Mouse (Mus musculus): Measurements from ENCODE around the gene Rap1gap2. TPM values are rescaled to one million over a fixed set of nuclear protein-coding genes. Genes with fewer than 3 reads are reported as not detected.

Rap1gap2 gene
- polyA plus RNA-seq, 1 experiment from 2014 or later, result 3.4 TPM

DNA sequence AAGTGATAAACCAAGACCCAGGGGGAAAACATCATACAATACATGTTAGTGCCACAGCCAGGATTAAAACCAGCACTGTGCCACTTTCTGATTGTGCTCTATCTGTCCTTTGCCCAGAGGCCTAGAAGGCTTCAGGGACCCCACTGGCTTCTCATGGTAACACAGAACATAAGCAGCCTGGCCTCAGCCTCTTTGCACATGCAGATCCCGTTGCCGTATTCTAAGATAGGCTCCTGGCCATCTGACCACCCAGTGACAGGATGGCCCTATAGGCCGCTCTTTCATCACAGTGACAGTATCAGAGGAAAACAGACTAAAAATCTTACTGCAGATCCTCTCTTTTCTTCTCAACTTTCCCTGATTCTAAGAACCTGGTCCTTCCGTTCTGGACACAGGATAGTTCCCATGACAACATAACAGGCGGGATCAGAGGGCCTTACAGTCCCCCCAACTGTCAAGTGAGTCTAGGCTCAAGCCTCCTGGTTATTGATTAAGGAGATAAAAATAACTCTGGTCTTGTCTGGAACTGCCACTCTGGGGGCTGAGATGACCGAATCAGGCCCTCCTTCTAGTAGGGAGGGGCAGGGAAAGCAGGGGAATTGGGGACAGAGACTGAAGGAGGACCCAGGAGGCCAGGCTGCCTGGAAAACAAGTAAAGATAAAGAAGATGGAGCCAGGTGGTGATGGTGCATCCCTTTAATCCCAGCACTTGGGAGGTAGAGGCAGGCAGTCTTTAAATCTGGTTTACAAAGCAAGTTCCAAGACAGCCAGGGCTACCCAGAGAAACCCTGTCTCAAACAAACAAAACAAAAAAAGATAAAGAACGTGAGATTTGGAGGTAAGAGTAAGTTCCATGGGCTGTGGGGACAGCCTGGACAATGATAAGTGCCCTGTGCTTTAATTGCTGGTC is 21.4 kb upstream of the Rap1gap2 start:
- DNase-seq (ENCODE audit: low spot score) (no peak), ATAC-seq (ENCODE audit: low read depth) (no peak)

DNA sequence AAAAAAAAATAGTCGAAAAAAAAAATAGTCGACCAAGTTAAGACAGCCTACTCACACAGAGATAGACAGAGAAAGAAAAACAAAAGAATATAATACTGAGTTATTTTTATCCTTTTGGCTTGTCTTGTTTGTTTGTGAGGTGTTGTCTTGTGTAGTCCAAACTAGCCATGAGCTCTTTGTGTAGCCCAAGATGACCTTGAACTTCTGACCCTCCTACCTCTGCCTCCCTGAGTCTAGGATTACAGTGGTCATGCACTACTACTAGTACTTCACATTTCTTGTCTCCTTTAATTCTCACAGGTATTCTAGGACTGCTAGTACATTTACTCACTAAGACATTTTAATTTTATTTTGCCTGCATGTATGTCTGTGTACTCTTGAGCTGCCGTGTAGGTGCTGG is 16.8 kb upstream of the Rap1gap2 start:
- no peak for ATAC-seq (ENCODE audit: low read depth)
- 81% methylated on average over 3 of the region's 3 CpGs for WGBS
- Histone ChIP-seq H3K4me2 (ENCODE audit: low read depth, low read length) (no peak overlapping the region), H3K4me1 (ENCODE audit: control insufficient read depth, insufficient read depth, low read length) (no peaks in the 10 kb centered on the region), H3K9me3 (ENCODE audit: control insufficient read depth, low read length) (no peaks in the 10 kb centered on the region), H3K4me3 (ENCODE audit: low read depth, low read length) (no peak overlapping the region), H3K27me3 (replicated peaks; ENCODE audit: control insufficient read depth, insufficient read depth, low read length) (no peaks in the 10 kb centered on the region), H3K27ac (replicated peaks; ENCODE audit: low read depth, low read length) (no peak overlapping the region), H3K36me3 (ENCODE audit: control insufficient read depth, insufficient read depth, low read length) (no peaks in the 10 kb centered on the region), H3K9ac (ENCODE audit: low read depth, low read length) (no peak overlapping the region)
- no peak for DNase-seq (ENCODE audit: low spot score)

More for the DNA sequence above, 21.4 kb upstream of the Rap1gap2 start:
- H3K27me3 ChIP-seq (replicated peaks; ENCODE audit: control insufficient read depth, insufficient read depth, low read length), result no peaks in the 10 kb centered on the region
- H3K4me2 ChIP-seq (ENCODE audit: low read depth, low read length), result no peak overlapping the region
- no peaks in the 10 kb centered on the region for H3K9me3 ChIP-seq (ENCODE audit: control insufficient read depth, low read length)
- no peak overlapping the region for H3K27ac ChIP-seq (replicated peaks; ENCODE audit: low read depth, low read length)
- no peaks in the 10 kb centered on the region for H3K36me3 ChIP-seq (ENCODE audit: control insufficient read depth, insufficient read depth, low read length)
- WGBS, result 65% methylated on average over 7 of the region's 7 CpGs
- no peaks in the 10 kb centered on the region for H3K4me1 ChIP-seq (ENCODE audit: control insufficient read depth, insufficient read depth, low read length)
- no peak overlapping the region for H3K4me3 ChIP-seq (ENCODE audit: low read depth, low read length)
- 0 out of 2 replicates have a peak overlapping the region, but pooled peaks have one; percentile 12 for H3K9ac ChIP-seq (ENCODE audit: low read depth, low read length)

DNA sequence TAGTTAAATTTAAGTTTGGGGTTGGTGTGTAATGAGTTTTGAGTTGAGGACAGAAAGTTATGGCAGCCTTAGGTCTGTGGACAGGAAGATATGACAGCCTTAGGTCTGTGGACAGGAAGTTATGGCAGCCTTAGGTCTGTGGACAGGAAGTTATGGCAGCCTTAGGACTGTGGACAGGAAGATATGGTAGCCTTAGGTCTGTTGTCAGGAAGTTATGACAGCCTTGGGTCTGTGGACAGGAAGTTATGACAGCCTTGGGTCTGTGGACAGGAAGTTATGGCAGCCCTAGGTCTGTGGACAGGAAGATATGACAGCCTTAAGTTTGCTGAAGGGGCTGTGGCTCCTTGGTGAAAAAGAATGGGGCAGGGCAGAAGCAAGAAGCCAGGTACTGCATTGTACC is 14.6 kb upstream of the Rap1gap2 start:
- ATAC-seq (ENCODE audit: low read depth) (no peak), DNase-seq (ENCODE audit: low spot score) (no peak)
- Histone ChIP-seq H3K4me1 (ENCODE audit: control insufficient read depth, insufficient read depth, low read length) (no peaks in the 10 kb centered on the region), H3K9me3 (ENCODE audit: control insufficient read depth, low read length) (no peaks in the 10 kb centered on the region), H3K36me3 (ENCODE audit: control insufficient read depth, insufficient read depth, low read length) (no peaks in the 10 kb centered on the region), H3K27ac (replicated peaks; ENCODE audit: low read depth, low read length) (no peak overlapping the region), H3K9ac (ENCODE audit: low read depth, low read length) (no peak overlapping the region), H3K4me3 (ENCODE audit: low read depth, low read length) (no peak overlapping the region), H3K27me3 (replicated peaks; ENCODE audit: control insufficient read depth, insufficient read depth, low read length) (peaks cover 10% of the 10 kb centered on the region), H3K4me2 (ENCODE audit: low read depth, low read length) (no peak overlapping the region)

DNA sequence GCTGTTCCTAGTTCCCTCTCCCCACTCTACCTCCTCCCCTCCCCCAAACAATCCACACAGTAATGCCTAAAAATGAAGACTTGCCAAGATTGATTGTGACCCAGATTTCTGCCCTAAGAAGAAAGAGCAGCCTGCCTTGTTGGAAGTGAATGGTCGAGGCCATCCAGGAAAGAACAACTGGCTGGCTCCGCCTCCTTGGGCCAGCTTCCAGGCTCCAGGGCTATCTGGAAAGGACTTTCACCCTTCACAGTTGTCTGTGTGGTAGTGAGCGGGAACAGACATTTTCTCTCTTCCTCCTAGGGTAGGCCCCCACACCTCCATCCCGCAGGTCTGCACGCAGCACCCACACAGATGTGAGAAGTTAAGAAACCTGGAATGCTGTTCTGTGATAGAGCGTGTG is 13.0 kb upstream of the Rap1gap2 start:
- H3K4me2 ChIP-seq (ENCODE audit: low read depth, low read length), result no peak overlapping the region
- DNase-seq (ENCODE audit: low spot score) (no peak), ATAC-seq (ENCODE audit: low read depth) (no peak)
- no peak overlapping the region for H3K9ac ChIP-seq (ENCODE audit: low read depth, low read length)
- H3K27ac ChIP-seq (replicated peaks; ENCODE audit: low read depth, low read length), result no peak overlapping the region
- no peaks in the 10 kb centered on the region for H3K36me3 ChIP-seq (ENCODE audit: control insufficient read depth, insufficient read depth, low read length)
- whole genome bisulfite sequencing, result 68% methylated on average over 6 of the region's 6 CpGs
- peaks cover 22% of the 10 kb centered on the region for H3K27me3 ChIP-seq (replicated peaks; ENCODE audit: control insufficient read depth, insufficient read depth, low read length)
- H3K9me3 ChIP-seq (ENCODE audit: control insufficient read depth, low read length), result no peaks in the 10 kb centered on the region
- no peak overlapping the region for H3K4me3 ChIP-seq (ENCODE audit: low read depth, low read length)
- peaks cover 4% of the 10 kb centered on the region; the same call in 1 of the 2 replicates for H3K4me1 ChIP-seq (ENCODE audit: control insufficient read depth, insufficient read depth, low read length)

DNA sequence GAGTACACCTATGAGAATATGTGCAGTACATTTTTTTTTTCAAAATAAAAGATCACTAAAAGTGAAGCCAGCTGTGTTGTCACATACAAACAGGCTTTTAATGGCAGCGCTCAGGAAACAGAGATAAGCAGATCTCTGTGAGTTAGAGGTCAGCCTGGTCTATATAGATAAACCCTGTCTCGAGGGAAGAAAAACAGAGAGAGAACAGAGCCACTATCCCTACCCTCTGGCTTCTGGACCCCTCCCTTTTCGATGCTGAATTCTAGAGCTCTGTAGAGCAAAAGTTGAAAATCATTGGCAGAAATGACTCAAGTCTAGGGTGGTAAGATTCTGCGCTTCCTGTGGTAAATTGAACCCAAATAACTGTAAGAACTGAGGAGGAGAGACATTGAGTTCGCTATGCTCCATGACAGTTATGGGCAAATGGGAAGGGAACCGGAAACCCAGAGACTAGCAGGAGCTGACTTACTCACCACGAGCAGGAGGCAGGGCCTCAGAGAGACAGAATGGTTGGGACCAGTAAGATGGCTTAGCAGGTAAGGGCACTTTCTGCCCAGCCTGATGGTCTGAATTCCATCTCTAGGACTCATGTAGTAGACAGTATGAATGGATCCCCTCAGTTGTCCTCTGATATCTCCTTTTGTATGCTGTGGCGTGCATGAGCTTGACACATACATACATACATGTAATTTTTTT is 11.4 kb upstream of the Rap1gap2 start:
- H3K36me3 ChIP-seq (ENCODE audit: control insufficient read depth, insufficient read depth, low read length), result no peaks in the 10 kb centered on the region
- no peak for DNase-seq (ENCODE audit: low spot score)
- no peak overlapping the region for H3K9ac ChIP-seq (ENCODE audit: low read depth, low read length)
- peaks cover 4% of the 10 kb centered on the region; the same call in 1 of the 2 replicates for H3K4me1 ChIP-seq (ENCODE audit: control insufficient read depth, insufficient read depth, low read length)
- H3K9me3 ChIP-seq (ENCODE audit: control insufficient read depth, low read length), result no peaks in the 10 kb centered on the region
- WGBS, result 72% methylated on average over 8 of the region's 8 CpGs
- no peak overlapping the region for H3K4me2 ChIP-seq (ENCODE audit: low read depth, low read length)
- ATAC-seq (ENCODE audit: low read depth), result no peak
- no peak overlapping the region for H3K4me3 ChIP-seq (ENCODE audit: low read depth, low read length)
- H3K27me3 ChIP-seq (replicated peaks; ENCODE audit: control insufficient read depth, insufficient read depth, low read length), result peaks cover 22% of the 10 kb centered on the region
- no peak overlapping the region for H3K27ac ChIP-seq (replicated peaks; ENCODE audit: low read depth, low read length)

DNA sequence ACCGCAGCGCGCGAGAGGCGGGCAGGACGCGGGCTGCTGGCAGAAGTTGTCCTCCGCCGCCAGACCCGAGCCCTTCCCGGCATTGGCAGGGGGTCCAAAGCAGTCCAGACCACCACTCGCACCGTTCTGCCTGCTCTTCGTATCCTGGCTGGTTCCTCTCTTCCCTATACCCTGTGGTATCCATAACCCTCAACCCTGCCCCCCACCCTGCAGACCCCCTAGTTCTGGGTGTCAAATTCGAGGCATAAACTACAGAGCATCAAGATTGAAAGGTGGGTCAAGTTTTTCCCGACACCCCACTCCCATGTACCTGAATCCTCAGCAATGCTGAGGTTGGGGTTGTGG is 9.2 kb upstream of the Rap1gap2 start:
- Histone ChIP-seq H3K36me3 (ENCODE audit: control insufficient read depth, insufficient read depth, low read length) (no peaks in the 10 kb centered on the region), H3K9ac (ENCODE audit: low read depth, low read length) (no peak overlapping the region), H3K9me3 (ENCODE audit: control insufficient read depth, low read length) (no peaks in the 10 kb centered on the region), H3K27me3 (replicated peaks; ENCODE audit: control insufficient read depth, insufficient read depth, low read length) (peaks cover 27% of the 10 kb centered on the region), H3K27ac (replicated peaks; ENCODE audit: low read depth, low read length) (no peak overlapping the region), H3K4me1 (ENCODE audit: control insufficient read depth, insufficient read depth, low read length) (peaks cover 4% of the 10 kb centered on the region; the same call in 1 of the 2 replicates), H3K4me3 (ENCODE audit: low read depth, low read length) (peak overlapping the region; percentile 32), H3K4me2 (ENCODE audit: low read depth, low read length) (peak overlapping the region; percentile 58)
- WGBS, result 1% methylated on average over 5 of the region's 16 CpGs
- DNase-seq (ENCODE audit: low spot score), result no peak
- ATAC-seq (ENCODE audit: low read depth), result no peak

DNA sequence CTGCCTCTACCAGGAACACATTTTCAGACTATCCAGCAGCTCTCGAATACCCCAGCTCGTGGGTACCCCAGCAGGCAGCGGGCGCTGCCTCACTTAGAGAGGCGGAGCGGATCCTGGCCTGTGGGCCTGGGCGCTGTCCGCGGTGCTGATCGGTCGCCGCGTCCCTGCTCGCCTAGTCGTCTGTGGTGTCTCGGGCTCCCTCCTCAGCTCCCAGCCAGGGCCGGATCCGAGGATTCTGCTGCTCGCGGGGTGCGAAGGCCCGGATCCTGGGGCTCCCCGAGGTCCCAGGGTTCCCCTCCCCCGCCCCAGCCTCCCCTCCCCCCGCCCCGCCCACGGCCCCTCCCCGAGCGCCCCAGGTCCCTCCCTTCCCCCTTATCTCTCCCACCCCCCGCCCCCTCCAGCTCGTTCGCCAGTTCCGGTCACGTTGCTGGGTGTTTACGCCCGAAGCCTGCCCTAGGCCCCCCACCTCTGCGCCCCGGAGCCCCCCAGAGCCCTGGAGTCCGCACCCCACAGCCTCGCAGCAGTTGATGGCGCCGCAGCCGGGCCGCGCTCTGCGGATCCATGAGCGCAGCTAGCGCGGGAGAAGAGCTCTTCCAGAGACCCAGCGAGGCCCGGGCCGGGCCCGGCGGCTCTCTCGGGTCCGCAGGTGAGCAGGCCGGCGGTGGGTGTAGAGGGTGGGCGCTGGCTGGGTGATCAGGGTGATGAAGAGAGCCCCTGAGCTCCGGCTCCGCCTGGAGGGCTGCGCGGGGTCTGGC is 8.7 kb upstream of the Rap1gap2 start, which contains the start of gene Ccdc92b:
TSS of gene Ccdc92b (plus strand) at position 405 of the 755 bp plus-strand sequence.
- peaks cover 4% of the 10 kb centered on the region; the same call in 1 of the 2 replicates for H3K4me1 ChIP-seq (ENCODE audit: control insufficient read depth, insufficient read depth, low read length)
- DNase-seq (ENCODE audit: low spot score) (peak; percentile 87), ATAC-seq (ENCODE audit: low read depth) (peak; percentile 91)
- H3K36me3 ChIP-seq (ENCODE audit: control insufficient read depth, insufficient read depth, low read length), result no peaks in the 10 kb centered on the region
- peaks cover 27% of the 10 kb centered on the region for H3K27me3 ChIP-seq (replicated peaks; ENCODE audit: control insufficient read depth, insufficient read depth, low read length)
- no peak within 1 kb of the TSS for H3K9ac ChIP-seq (ENCODE audit: low read depth, low read length)
- H3K4me3 ChIP-seq (ENCODE audit: low read depth, low read length), result peak within 1 kb of the TSS; percentile 32
- no peak within 1 kb of the TSS for H3K27ac ChIP-seq (replicated peaks; ENCODE audit: low read depth, low read length)
- no peaks in the 10 kb centered on the region for H3K9me3 ChIP-seq (ENCODE audit: control insufficient read depth, low read length)
- WGBS, result 0% methylated on average over 16 of the region's 63 CpGs
- H3K4me2 ChIP-seq (ENCODE audit: low read depth, low read length), result peak within 1 kb of the TSS; percentile 58

DNA sequence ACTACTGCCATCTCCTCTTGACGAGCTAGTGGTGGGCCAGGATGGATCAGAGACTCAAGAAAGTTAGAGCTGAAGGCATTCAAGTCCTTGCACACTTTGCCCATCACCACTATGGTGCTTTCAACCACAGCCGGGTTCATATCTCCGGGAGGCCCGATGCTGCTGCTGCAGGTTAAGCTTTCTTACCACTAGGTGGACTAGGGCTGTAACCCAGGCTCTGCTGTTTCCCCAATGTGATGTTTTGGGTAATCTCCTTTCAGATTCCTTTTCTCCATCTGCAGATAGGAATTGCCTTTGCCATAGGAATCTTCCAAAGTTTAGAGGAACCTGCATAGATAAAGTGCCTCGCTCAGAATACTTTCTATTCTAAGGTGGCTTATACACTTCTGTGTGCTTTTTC is 4.9 kb upstream of the Rap1gap2 start:
- no peak overlapping the region for H3K4me2 ChIP-seq (ENCODE audit: low read depth, low read length)
- no peak overlapping the region for H3K4me3 ChIP-seq (ENCODE audit: low read depth, low read length)
- no peak overlapping the region for H3K27ac ChIP-seq (replicated peaks; ENCODE audit: low read depth, low read length)
- DNase-seq (ENCODE audit: low spot score) (no peak), ATAC-seq (ENCODE audit: low read depth) (no peak)
- H3K4me1 ChIP-seq (ENCODE audit: control insufficient read depth, insufficient read depth, low read length), result peaks cover 8% of the 10 kb centered on the region
- H3K9ac ChIP-seq (ENCODE audit: low read depth, low read length), result no peak overlapping the region
- H3K27me3 ChIP-seq (replicated peaks; ENCODE audit: control insufficient read depth, insufficient read depth, low read length), result peaks cover 51% of the 10 kb centered on the region
- 43% methylated on average over 5 of the region's 5 CpGs for WGBS
- no peaks in the 10 kb centered on the region for H3K36me3 ChIP-seq (ENCODE audit: control insufficient read depth, insufficient read depth, low read length)
- no peaks in the 10 kb centered on the region for H3K9me3 ChIP-seq (ENCODE audit: control insufficient read depth, low read length)
